Mouse (Mus musculus) E14TG2a.4 (cell line): ENCODE measurements around the gene Ecm2.

Experiments used
- CTCF ChIP-seq: conservative IDR thresholded peaks from 2 replicates; pipeline ENCODE4 v1.5.1; 2014; ENCODE audit warnings: low read length
- POU5F1 ChIP-seq: IDR thresholded peaks from 2 replicates; pipeline ENCODE4 v1.6.1; 2014; ENCODE audit warnings: low read length, borderline replicate concordance

DNA sequence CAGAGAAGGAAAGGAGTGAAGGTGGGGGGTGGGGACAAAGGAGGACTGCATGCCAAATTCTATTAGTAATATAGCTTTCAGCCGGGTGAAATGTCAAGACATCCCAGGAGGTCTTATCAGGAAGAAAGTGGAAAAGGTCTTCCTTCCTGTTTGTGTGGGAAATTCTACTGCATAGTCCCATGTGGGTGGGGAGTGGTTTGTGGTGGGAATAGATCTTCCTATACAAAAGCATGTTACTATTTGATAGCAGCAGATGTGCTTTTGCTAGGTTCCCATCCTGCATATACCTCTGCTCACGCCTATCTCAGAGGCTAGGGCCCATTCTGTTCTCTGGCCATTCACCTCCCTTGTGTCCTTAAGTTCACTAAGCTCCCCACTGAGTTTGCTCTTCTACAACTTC, 56.3 kb downstream of the Ecm2 start:
- TF ChIP-seq CTCF = no peak
- TF ChIP-seq POU5F1 = no peak
